Mouse (Mus musculus) heart, postnatal 14 days (tissue): Measurements from ENCODE around the gene 1810013L24Rik. TPM values are rescaled to one million over a fixed set of nuclear protein-coding genes. Genes with fewer than 3 reads are reported as not detected.

Experiments used
- DNase-seq, 2 experiments: peaks; one replicate each; pipeline ENCODE4 v3.0.0; 2021 to 2022
- intact Hi-C: fragments of 180-260 bp; cut with DNase I; formaldehyde crosslinking; loops from one replicate; pipeline ENCODE4 v1.15.1; 2025
- long read RNA-seq, 2 experiments: library from polyadenylated mRNA; stranded (forward); transcript quantifications; one replicate each; pipeline ENCODE4 v2.0.0; 2021
- total RNA-seq, 2 experiments: library from RNA; stranded (reverse); gene quantifications; 2 replicates each; pipeline ENCODE4 v1.2.3; 2021

The 1810013L24Rik gene
- total RNA-seq = 100 to 1,000 TPM; 111 to 112 TPM
- long read RNA-seq, experiment 1, full-length matches to known transcripts = 13 of 34 reads
- long read RNA-seq, experiment 1, partial matches to known transcripts = 6 of 34 reads
- long read RNA-seq, experiment 1, other reads (novel, unspliced or antisense) = 15 of 34 reads
- long read RNA-seq, experiment 2, full-length matches to known transcripts = 11 of 23 reads
- long read RNA-seq, experiment 2, partial matches to known transcripts = 1 of 23 reads
- long read RNA-seq, experiment 2, other reads (novel, unspliced or antisense) = 11 of 23 reads

- DNase-seq = peak; percentile 97
- intact Hi-C loops = loop anchor here (2.0 kb wide), 2 partner anchors 39 to 89 kb away; no protein-coding TSS in a partner anchor
Measured at GRCm38 (mm10) chr16:8829564-8830359, at the start of gene 1810013L24Rik. Gene 1810013L24Rik, plus strand, starts transcription at chr16:8830100.

GRCm38 (mm10) chr16:8780187-8780586 is 49.7 kb upstream of the 1810013L24Rik start:
- no peak for DNase-seq
- intact Hi-C loops = no loop called here

- intact Hi-C loops = no loop called here
- DNase-seq = no peak
Measured at GRCm38 (mm10) chr16:8781191-8781590, 48.7 kb upstream of the 1810013L24Rik start.

GRCm38 (mm10) chr16:8781660-8782059 is 48.2 kb upstream of the 1810013L24Rik start:
- intact Hi-C loops = no loop called here

GRCm38 (mm10) chr16:8783198-8783913 is 46.5 kb upstream of the 1810013L24Rik start:
- DNase-seq = no peak
- intact Hi-C loops = no loop called here

More at GRCm38 (mm10) chr16:8781660-8782059, 48.2 kb upstream of the 1810013L24Rik start:
- no peak for DNase-seq

GRCm38 (mm10) chr16:8784753-8785152 is 45.1 kb upstream of the 1810013L24Rik start:
- DNase-seq = peak; percentile 57 to 67
- intact Hi-C loops = no loop called here

GRCm38 (mm10) chr16:8790886-8791285 is 39.0 kb upstream of the 1810013L24Rik start:
- DNase-seq = no peak
- intact Hi-C loops = no loop called here

- DNase-seq = no peak
Measured at GRCm38 (mm10) chr16:8791949-8792557, 37.8 kb upstream of the 1810013L24Rik start, which contains the start of gene Usp7. Gene Usp7, minus strand, starts transcription at chr16:8792308.

GRCm38 (mm10) chr16:8794952-8795351 is 34.9 kb upstream of the 1810013L24Rik start:
- DNase-seq = no peak
- intact Hi-C loops = no loop called here

More at GRCm38 (mm10) chr16:8791949-8792557, 37.8 kb upstream of the 1810013L24Rik start, which contains the start of gene Usp7:
- intact Hi-C loops = no loop called here

- intact Hi-C loops = no loop called here
- no peak for DNase-seq
Measured at GRCm38 (mm10) chr16:8795906-8796305, 34.0 kb upstream of the 1810013L24Rik start.

- intact Hi-C loops = loop anchor here (1.0 kb wide), 1 partner anchor 63 kb away; no protein-coding TSS in a partner anchor
- DNase-seq = peak; percentile 20 to 51
Measured at GRCm38 (mm10) chr16:8806703-8807102, 23.2 kb upstream of the 1810013L24Rik start.

GRCm38 (mm10) chr16:8810399-8811127 is 19.3 kb upstream of the 1810013L24Rik start:
- intact Hi-C loops = no loop called here

GRCm38 (mm10) chr16:8817872-8818271 is 12.0 kb upstream of the 1810013L24Rik start:
- DNase-seq = no peak
- intact Hi-C loops = no loop called here

More at GRCm38 (mm10) chr16:8810399-8811127, 19.3 kb upstream of the 1810013L24Rik start:
- no peak for DNase-seq

GRCm38 (mm10) chr16:8821429-8821828 is 8.5 kb upstream of the 1810013L24Rik start:
- peak; percentile 14 to 21 for DNase-seq
- intact Hi-C loops = no loop called here

GRCm38 (mm10) chr16:8822586-8822985 is 7.3 kb upstream of the 1810013L24Rik start:
- intact Hi-C loops = no loop called here
- DNase-seq = no peak

GRCm38 (mm10) chr16:8823661-8824060 is 6.2 kb upstream of the 1810013L24Rik start:
- DNase-seq = no peak

GRCm38 (mm10) chr16:8827366-8827765 is 2.5 kb upstream of the 1810013L24Rik start:
- intact Hi-C loops = no loop called here
- DNase-seq = no peak

More at GRCm38 (mm10) chr16:8823661-8824060, 6.2 kb upstream of the 1810013L24Rik start:
- intact Hi-C loops = no loop called here

- DNase-seq = peak; percentile 77 to 81
- intact Hi-C loops = loop anchor here (2.0 kb wide), 1 partner anchor 88 kb away; no protein-coding TSS in a partner anchor
Measured at GRCm38 (mm10) chr16:8828636-8829563, 1.0 kb upstream of the 1810013L24Rik start.
